Mouse (Mus musculus): Measurements from ENCODE around the gene Cwc22.

GRCm38 (mm10) chr2:77928352-77928751, 17.8 kb downstream of the Cwc22 start:
- TF ChIP-seq CTCF (IDR thresholded peaks at IDR 0.05; ENCODE audit: control insufficient read depth, insufficient read depth, insufficient read length) (no peak), MYOG (IDR thresholded peaks at IDR 0.05; ENCODE audit: control insufficient read depth, extremely low read depth, insufficient read length) (no peak), CEBPB (IDR thresholded peaks at IDR 0.05; ENCODE audit: low read depth) (no peak)

Measured in C2C12 (cell line).